Mouse (Mus musculus) yolk sac, embryonic 10.5 days (tissue): Measurements from ENCODE around the gene Serpinf2.

ENCODE experiments used
- DNase-seq: peaks from one replicate; pipeline ENCODE4 v3.0.0-alpha.2; 2017; ENCODE audit warnings: low spot score

Gene Serpinf2

GRCm38 (mm10) chr11:75429019-75429705 lies 10.2 kb downstream of the Serpinf2 start:
- DNase-seq: no peak

DNA sequence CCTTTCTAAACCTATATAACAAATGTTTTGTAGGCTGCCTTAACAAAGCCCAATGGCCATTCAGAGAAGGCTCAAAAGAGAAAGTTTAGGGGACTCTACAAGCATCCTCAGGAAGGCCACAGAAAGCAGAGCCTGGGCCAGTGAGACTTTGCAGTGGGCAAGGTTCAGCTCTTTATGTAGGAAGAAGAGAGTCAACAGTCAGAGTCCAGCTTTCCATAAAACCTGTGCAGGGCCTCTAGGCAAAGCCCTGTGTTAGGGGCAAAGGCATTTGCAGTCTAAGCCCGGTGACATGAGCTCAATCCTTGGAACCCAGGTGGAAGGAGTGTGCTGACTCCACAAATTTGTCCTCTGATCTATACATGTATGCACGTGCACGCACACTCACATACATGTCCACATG lies 14.9 kb downstream of the Serpinf2 start:
- DNase-seq: peak; percentile 56

GRCm38 (mm10) chr11:75424033-75424432 lies 15.4 kb downstream of the Serpinf2 start:
- no peak for DNase-seq

GRCm38 (mm10) chr11:75423091-75423490 lies 16.3 kb downstream of the Serpinf2 start:
- no peak for DNase-seq

- peak; percentile 42 for DNase-seq
These were observed 17.2 kb downstream of the Serpinf2 start, which contains the start of gene Serpinf1 for GRCm38 (mm10) chr11:75422013-75422792. Gene Serpinf1 (minus strand): TSS chr11:75422701.

DNA sequence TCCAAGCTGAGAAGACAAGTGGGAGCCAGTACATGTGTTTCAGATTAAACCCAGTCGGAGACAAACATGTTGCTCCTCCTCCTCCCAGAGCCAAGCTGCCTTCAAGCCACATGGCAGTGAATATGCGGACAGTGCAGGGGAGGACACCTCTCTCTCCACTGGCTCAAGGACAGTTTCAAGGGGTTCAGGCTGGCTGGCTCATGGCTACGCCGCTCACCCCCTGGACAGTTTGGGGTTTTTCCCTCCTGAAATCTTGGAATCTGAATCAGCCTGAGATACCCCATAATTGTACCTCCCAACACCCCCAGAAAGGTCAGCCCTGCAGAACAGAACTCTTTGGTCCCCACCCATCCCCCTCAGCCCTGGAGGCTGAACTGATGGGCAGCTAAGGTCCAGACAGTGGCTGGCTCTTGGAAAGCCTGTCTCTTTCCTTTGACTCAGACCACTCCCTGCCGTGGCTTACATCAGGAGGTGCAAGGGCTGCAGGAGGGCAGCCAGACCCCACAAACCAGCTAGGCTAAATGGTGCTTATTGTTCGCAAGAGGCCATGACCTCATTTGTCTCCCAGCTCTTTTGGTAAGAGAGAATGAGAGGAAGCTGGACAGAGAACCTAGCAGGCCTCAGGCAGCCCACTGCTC lies 17.9 kb downstream of the Serpinf2 start:
- DNase-seq: no peak

DNA sequence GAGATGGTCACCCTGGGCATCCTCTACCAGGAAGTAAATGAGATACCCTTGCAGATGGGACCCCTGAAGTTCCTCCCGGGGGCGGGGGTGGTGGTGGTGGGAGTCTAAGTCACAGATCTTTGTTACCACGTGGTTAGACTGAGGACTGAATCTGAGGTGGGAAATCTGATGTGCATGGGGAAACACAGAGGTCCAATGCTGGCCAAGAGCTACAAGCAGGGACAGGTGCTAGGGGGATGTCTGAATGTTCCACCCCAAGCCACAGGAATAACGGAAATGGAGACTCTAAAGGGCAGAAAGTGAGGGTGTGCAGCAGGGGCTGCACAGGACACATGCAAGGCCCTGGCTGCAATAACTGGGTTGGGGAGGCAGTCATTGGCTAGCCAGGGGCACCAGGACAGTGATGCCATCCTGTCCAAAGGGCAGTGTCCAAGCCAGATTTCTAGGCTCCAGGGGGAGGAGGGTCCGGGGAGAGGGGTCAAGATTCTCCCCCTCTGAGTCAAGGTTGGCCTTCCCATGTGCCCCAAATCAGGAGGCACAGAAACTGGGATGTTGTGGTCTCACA lies 18.5 kb downstream of the Serpinf2 start:
- no peak for DNase-seq

DNA sequence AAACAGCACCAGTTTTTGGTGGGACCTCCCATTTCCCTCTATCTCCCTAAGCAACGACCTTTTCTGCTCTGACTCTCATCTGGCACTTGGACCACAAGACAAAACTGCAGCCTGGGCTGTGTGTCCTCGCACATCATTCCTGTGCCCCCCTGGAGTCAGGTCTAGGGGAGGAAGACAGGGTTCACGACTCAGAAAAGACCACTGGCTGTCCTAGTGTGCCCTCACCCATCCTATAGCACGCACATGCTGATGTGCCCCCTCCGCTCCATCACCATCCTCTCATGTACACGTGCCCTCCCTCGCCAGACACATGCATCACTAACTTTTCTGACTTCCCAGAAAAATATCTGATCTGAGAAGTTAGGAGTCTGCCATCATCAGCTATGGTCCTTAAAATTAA lies 19.4 kb downstream of the Serpinf2 start:
- DNase-seq: no peak

- no peak for DNase-seq
These were observed 23.4 kb downstream of the Serpinf2 start for GRCm38 (mm10) chr11:75415994-75416393.

GRCm38 (mm10) chr11:75415096-75415495 lies 24.3 kb downstream of the Serpinf2 start:
- DNase-seq: no peak

- no peak for DNase-seq
These were observed 28.8 kb downstream of the Serpinf2 start for GRCm38 (mm10) chr11:75410591-75410990.

DNA sequence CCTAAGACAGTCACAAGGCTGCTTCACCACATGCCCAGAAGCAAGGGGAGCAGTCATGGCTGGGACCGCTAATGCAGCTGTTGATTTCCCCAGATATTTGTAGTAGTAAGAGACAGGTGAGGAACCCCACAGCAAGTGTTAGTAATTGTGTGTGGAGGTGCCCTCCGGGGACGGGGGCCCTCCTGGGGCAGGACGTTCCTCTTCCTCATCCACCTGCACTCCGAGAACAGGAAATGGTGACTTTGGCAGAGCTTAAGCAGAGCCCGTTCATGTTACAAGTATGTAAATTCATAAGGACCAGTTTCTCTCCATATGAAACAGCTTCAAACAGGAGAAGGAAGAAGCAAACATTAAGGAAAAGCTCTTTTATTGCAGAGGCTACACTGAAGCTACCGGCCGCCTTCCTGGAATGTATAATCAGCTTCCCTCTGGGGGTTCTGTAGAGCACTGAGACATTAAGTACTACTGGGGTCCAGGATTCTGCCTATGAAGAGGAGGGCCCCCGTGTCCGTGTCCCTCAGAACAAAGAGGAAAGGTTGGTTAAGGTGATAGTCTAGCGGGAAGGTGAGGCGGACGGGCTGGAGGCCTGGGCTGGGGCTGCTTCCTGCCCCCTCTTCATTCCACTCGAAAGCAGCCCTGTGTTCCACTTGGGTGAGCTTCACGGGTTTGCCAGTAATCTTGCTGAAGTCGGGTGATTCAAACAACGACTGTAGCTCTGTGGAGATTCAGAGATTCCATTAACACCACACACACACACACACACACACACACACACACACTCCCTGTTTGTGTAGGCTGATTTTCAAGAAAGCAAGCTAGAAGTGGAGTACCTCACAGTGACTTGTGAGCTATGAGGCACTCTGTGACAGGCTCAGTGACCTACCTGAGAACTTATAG lies 29.5 kb downstream of the Serpinf2 start:
- DNase-seq: no peak

DNA sequence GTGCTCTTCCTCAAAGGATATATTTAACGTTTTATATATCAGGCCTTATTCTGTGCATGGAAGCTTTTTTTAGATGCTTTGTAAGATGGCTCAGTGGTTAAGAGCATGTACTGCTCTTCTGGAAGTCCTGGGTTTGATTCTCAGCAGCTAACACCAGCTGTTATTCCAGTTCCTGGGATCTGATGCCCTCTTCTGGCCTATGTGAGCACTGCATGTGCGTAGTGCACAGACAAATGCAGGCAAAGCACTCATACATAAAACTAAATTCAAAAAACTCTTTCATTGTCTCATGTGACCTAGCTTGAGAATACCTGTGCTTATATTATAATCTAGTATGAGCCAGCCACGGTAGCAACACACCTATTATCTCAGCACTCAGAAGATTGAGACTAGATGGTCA lies 32.5 kb downstream of the Serpinf2 start:
- DNase-seq: no peak

- no peak for DNase-seq
These were observed 33.3 kb downstream of the Serpinf2 start for GRCm38 (mm10) chr11:75406104-75406503.

DNA sequence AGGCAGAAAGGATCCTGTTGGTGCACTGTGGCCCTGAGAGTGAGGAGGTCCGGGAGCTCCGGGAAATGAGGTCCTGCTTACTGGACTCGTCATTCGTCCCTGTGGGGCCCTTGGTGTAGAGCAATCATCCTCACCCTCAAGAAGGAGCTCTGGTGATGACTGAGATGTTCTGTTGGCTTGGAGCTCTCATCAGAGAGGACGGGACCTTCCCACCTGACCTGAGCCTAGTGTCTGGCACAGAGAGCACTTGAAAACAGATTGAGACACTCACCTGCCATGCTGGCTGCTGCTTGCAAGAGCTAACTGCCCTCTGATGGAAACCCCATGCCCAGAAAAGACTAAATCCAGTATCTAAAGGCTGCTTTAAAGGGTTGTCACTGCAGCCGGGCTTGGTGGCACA lies 34.6 kb downstream of the Serpinf2 start:
- no peak for DNase-seq

DNA sequence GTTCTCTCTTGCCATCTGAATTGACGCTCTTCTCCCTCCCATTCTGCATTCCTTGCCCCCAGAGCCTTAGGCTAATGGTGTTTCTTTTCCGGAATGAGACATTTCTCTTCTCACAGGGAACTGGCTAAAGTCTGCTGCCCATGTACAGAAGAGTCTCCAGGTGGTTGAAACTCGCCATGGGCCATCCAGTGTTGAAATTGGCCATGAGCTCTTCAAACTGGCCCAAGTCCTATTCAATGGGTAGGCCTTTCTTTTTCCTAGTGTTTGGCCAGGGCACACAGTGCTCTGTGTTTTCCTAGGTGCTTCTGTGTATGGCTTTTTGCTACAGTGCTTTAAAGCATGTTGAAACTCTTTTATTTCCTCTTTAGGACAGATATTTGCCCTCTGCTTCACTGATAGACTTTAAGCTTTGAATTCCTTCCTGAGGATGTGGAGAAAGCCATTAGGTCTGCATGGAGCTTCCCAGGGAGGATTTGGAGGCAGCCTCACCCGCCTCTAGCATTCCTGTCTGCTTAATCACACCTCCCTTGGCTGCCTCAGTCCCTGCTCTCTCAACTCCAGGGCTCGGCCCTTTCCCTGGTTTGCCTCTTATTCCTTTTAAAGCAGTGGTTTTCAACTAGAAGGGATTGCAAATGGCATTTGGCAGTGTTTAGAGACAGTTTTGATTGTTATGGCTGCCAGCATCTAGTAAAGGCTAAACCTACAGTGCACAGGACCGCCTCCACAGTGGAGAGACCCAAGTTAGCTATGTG lies 35.9 kb downstream of the Serpinf2 start:
- DNase-seq: peak; percentile 53

GRCm38 (mm10) chr11:75402271-75402690 lies 37.1 kb downstream of the Serpinf2 start:
- peak; percentile 68 for DNase-seq

DNA sequence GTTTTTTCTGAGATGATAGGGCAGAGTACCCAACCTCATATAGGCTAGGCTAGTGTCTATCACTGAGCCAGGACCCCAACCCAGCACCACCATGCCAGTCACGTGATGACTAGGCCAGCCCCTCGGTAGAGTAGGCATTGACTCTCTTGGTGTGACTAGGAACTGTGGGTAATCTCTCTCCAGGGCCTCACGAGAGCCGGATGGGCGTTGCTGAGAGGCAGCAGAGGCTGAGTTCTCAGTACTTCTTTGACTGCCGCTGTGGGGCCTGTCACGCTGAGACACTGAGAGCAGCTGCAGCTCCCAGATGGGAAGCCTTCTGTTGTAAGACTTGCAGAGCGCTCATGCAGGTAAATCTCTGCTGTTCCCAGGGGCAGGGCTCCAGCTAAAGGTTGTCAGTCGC lies 39.3 kb downstream of the Serpinf2 start:
- no peak for DNase-seq

DNA sequence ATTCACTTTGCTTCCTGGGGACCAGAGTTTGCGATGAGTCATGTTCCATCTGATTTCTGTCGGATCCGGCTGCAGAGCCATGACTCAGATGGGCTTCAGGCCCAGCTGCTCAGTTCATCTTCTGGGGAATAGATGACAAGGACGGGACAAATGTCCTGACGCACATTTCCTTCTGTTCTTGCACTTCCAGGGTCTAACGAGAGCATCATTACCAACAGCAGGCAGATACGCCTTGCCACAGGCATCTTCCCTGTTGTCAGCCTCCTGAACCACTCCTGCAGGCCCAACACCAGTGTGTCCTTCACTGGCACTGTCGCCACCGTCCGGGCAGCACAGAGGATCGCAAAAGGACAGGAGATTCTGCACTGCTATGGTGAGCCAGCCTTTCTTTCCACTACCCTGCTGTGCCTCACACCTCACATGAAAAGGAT lies 40.0 kb downstream of the Serpinf2 start:
- DNase-seq: no peak

DNA sequence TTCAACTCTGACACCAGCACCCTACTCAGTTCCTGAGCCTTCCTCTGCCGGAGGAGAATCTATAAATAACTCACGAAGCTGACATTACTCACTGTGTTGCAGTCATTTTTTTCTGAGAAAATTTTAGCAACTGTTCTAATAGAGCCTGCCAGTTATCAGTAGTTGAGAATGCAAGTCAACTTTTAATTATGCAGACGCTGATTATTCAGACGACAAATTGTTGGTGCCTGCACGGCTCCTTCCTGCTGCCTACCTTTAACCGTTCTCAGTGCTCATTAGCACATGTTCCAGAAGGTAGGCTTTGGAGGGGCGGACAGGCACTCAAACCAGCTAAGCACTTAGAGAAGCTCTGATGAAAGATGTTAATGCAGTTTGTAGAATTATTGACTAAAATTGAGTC lies 41.9 kb downstream of the Serpinf2 start:
- no peak for DNase-seq

- no peak for DNase-seq
These were observed 43.8 kb downstream of the Serpinf2 start for GRCm38 (mm10) chr11:75395611-75396010.
